Mouse (Mus musculus) bone marrow, adult 2 months (tissue): Measurements from ENCODE around the gene Stau1.

Experiments used
- CTCF ChIP-seq: fragments of 200-500 bp; IDR thresholded peaks from 2 replicates; pipeline ENCODE4 v1.5.1; 2011; ENCODE audit warnings: low read length, control low read depth; ENCODE audit not compliant: control insufficient read depth, insufficient read depth
- POLR2A ChIP-seq: fragments of 200-500 bp; IDR thresholded peaks from 2 replicates; pipeline ENCODE4 v1.6.1; 2011; ENCODE audit warnings: low read depth, mild to moderate bottlenecking, control low read depth, low read length, borderline replicate concordance; ENCODE audit not compliant: control insufficient read depth

DNA sequence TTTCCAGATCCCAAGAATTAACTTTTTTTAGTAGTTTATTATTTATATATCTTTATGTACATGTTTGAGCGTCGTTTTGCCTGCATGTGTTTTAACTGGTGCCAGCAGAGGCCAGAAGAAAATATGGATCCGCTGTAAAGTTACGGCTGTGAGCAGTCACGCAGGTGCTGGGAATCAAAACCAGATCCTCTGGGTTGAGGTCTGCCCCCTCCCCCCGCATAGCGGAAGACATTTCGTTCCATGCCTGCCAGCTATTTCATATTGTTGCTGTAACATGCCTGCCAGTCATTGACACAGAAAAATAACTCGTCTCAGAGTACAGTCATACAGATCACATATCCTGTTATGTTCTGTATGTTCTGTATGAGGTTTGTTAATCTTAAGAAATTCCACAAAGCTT lies 5.4 kb upstream of the Stau1 start:
- no peak for TF ChIP-seq CTCF
- no peak for TF ChIP-seq POLR2A
